Mouse (Mus musculus) kidney, adult 2 months (tissue): ENCODE data around the gene Fbxl5.

Experiments
- CTCF ChIP-seq: fragments of 200-500 bp; conservative IDR thresholded peaks from 2 replicates; pipeline ENCODE4 v1.5.1; 2011; ENCODE audit warnings: low read depth, mild to moderate bottlenecking, control low read depth, low read length, moderate library complexity, mixed read lengths; ENCODE audit not compliant: insufficient read depth, insufficient read length
- POLR2A ChIP-seq: fragments of 200-500 bp; IDR thresholded peaks from one replicate; pipeline ENCODE4 v1.6.1; 2011; ENCODE audit warnings: low read depth, low read length, control low read depth

- TF ChIP-seq CTCF, result no peak
- TF ChIP-seq POLR2A, result no peak
Observed at GRCm38 (mm10) chr5:43815769-43816168, 5.7 kb downstream of the Fbxl5 start.
